Mouse (Mus musculus) brown adipose tissue, adult 24 weeks (tissue): Measurements from ENCODE around the gene Dntt. TPM values are rescaled to one million over a fixed set of nuclear protein-coding genes. Genes with fewer than 3 reads are reported as not detected.

Experiments used
- polyA plus RNA-seq: library from polyadenylated mRNA; stranded (reverse); fragments of >200 nt; gene quantifications from 2 replicates; pipeline ENCODE4 v1.2.4, GENCODE M21; 2012; ENCODE audit not compliant: missing spikeins, insufficient read depth, insufficient read length

The Dntt gene
- polyA plus RNA-seq, 1 experiment = not detected

Other genes with a start within 250 kb of the Dntt start
- gene Ccnj, start 198.0 kb upstream of the Dntt start, polyA plus RNA-seq = 2.1 and 2.8 TPM in 2 replicates
- 6.7 and 9.3 TPM in 2 replicates for gene Zfp518a, start 134.6 kb upstream of the Dntt start, polyA plus RNA-seq
- gene Blnk, start 34.7 kb upstream of the Dntt start, polyA plus RNA-seq = 1.9 and 2.2 TPM in 2 replicates
- not detected in 2 replicates for gene Opalin, start 47.8 kb downstream of the Dntt start, polyA plus RNA-seq
- not detected in 2 replicates for gene Tll2, start 177.6 kb downstream of the Dntt start, polyA plus RNA-seq
- 70.2 and 87.9 TPM in 2 replicates for gene Tm9sf3, start 234.7 kb downstream of the Dntt start, polyA plus RNA-seq